Mouse (Mus musculus) embryo, embryonic 9.5 days (tissue): Measurements from ENCODE around the gene Cdkl4.

Source experiments
- DNase-seq: peaks from one replicate; pipeline ENCODE4 v3.0.0-alpha.2; 2017; ENCODE audit errors: extremely low spot score

The Cdkl4 gene

GRCm38 (mm10) chr17:80480031-80480854 lies 97.4 kb downstream of the Cdkl4 start, which contains the start of gene Sos1:
Gene Sos1, minus strand, starts transcription at chr17:80480453.
- peak; percentile 98 for DNase-seq

GRCm38 (mm10) chr17:80479295-80480030 lies 98.2 kb downstream of the Cdkl4 start:
- DNase-seq: peak; percentile 59

- no peak for DNase-seq
These were observed 99.9 kb downstream of the Cdkl4 start for GRCm38 (mm10) chr17:80477679-80478078.

GRCm38 (mm10) chr17:80476496-80476895 lies 101.1 kb downstream of the Cdkl4 start:
- no peak for DNase-seq
